Mouse (Mus musculus) R1 (cell line): Measurements from ENCODE around the gene AI987944.

Experiments used
- DNase-seq: peaks from one replicate; pipeline ENCODE4 v3.0.0-alpha.2; 2018; ENCODE audit warnings: low read depth, low spot score

The AI987944 gene

DNA sequence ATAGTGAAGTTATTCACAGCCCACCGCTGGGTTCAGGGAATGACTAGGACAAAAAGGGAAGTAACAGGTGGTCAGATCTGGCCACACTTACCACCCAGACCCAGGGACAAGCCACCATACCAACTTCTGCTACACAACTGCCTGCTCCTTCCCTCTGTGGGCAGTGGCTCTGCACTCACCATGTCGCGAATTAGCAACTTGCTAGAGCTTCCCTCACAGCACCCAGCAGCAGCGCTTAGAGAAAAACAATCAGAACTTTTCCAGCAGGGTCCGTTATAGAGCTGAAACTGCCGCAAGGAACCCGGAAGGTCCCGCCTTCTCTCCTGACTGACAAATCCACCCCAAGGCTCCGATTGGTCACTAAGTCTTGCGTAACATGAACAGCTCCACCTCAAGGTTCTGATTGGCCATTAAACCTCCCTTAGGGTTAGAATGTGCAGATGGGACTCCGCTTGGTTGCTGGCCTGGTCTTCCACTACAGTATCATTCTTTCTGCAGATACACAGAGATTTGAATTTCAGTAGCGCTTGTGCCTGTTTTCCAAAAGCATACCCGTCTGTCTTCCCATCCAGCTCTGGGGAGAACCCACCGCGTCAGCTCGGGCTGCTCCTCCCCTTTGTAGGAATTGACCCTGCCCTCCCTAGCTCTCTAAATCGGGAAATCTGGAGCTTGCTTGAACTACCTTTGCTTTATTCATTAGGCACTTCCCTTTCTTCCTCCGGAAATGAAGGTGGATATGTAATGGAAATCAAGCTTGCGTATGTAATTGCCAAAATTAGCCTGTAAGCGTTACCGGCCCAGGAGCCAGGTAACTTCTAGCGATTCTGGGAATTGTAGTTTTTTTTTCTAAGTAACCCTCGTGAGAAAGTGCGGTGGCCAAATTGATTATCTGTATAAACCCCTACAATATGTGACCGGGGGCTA, at the start of gene AI987944:
Gene AI987944 (minus strand): TSS at position 332 of the 924 bp plus-strand sequence.
- DNase-seq, result peak; percentile 97

DNA sequence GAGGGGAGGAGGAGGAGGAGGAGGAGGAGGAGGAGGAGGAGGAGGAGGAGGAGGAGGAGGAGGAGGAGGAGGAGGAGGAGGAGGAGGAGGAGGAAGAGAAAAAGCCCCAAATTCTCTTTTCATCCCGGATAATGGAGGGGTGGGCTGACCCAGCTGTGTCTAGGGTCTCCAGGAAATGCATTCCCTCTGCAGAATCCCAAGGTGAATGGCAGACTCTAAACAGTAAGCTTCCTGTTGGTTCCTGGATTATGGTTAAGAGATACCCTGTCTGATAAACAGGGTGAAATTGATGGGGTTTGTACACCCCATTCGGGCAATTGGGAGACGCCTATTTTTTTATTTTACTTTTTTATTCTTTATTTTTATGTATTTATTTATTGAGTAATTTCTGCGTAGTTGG, 951 bp upstream of the AI987944 start:
- DNase-seq, result peak; percentile 4
